Mouse (Mus musculus): ENCODE results near the gene Glipr2. TPM values are rescaled to one million over a fixed set of nuclear protein-coding genes. Genes with fewer than 3 reads are reported as not detected.
A peak's percentile ranks its signal among the peaks of the same experiment; 100 is the strongest.

Gene Glipr2
- polyA plus RNA-seq, 1 experiment from 2014 or later = 33.7 TPM

- WGBS = 32% methylated on average over 11 of the region's 11 CpGs
- Histone ChIP-seq H3K36me3 (no peaks in the 10 kb centered on the region), H3K9ac (replicated peaks) (peak overlapping the region; percentile 90), H3K4me2 (replicated peaks) (peak overlapping the region; percentile 99), H3K9me3 (no peaks in the 10 kb centered on the region), H3K4me1 (replicated peaks) (peaks cover 37% of the 10 kb centered on the region), H3K27me3 (0 out of 2 replicates have a peak, but pooled peaks cover 2% of the 10 kb centered on the region), H3K27ac (no peak overlapping the region), H3K4me3 (replicated peaks) (peak overlapping the region; percentile 76)
- ATAC-seq = no peak
Observed at GRCm38 (mm10) chr4:44013391-44014070, 56.3 kb downstream of the Glipr2 start.

- Histone ChIP-seq H3K9ac (replicated peaks) (no peak overlapping the region), H3K4me2 (replicated peaks) (no peak overlapping the region), H3K27ac (no peak overlapping the region), H3K9me3 (no peaks in the 10 kb centered on the region), H3K4me3 (replicated peaks) (no peak overlapping the region), H3K27me3 (peaks cover 27% of the 10 kb centered on the region), H3K4me1 (replicated peaks) (peaks cover 35% of the 10 kb centered on the region), H3K36me3 (peaks cover 24% of the 10 kb centered on the region)
- no peak for ATAC-seq
- 96% methylated on average over 4 of the region's 4 CpGs for WGBS
Observed at GRCm38 (mm10) chr4:44016071-44016470, 58.9 kb downstream of the Glipr2 start.

- H3K27ac ChIP-seq = no peak overlapping the region
- 96% methylated on average over 12 of the region's 12 CpGs for WGBS
- H3K27me3 ChIP-seq = peaks cover 34% of the 10 kb centered on the region
Observed at GRCm38 (mm10) chr4:44016791-44017190, 59.6 kb downstream of the Glipr2 start.

DNA sequence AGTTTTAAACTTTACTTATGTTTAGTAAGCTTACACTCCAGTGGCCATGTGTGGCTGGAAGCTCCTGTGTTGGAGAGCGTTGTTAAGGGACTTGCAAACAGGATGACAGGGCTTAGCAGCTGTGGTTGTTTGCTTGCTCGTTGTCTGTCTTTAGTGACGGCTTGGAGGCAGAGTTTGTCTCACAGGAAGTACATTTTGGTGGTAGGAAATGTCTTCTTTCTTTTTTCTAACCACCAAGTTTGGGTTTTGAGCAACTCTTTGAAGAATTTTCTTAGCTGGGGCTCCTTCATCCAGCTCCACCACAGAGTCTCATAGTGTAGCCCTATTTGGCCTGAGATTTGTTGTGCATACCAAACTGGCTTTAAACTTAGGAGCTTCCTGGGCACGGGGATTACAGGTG lies 65.1 kb downstream of the Glipr2 start:
- Histone ChIP-seq H3K9ac (replicated peaks) (no peak overlapping the region), H3K36me3 (peaks cover 87% of the 10 kb centered on the region)
- WGBS = 92% methylated on average over 4 of the region's 4 CpGs

More at GRCm38 (mm10) chr4:44016791-44017190, 59.6 kb downstream of the Glipr2 start:
- H3K36me3 ChIP-seq = peaks cover 32% of the 10 kb centered on the region
- no peak overlapping the region for H3K9ac ChIP-seq (replicated peaks)
- peaks cover 30% of the 10 kb centered on the region for H3K4me1 ChIP-seq (replicated peaks)
- ATAC-seq = no peak
- H3K4me3 ChIP-seq (replicated peaks) = no peak overlapping the region
- H3K4me2 ChIP-seq (replicated peaks) = no peak overlapping the region
- H3K9me3 ChIP-seq = no peaks in the 10 kb centered on the region

DNA sequence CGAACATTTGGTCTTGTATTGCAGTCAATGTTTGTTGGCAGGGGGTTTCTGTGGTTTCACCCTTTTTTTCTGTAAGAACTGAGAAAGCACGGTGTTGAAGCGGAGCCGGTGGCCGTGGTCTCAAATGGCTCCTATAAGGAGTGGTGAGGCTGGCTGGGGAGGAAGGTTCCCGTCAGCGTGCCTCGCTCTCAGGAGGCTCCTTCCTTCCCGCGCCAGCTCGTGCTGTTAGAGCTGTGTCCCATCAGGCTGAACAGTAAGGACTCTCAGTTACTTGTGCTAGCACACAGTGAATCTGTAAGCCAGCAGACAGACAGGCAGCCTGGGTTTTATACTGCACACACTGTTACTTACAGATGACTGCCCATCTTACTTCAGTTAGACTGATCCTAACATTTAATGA lies 65.6 kb downstream of the Glipr2 start:
- Histone ChIP-seq H3K27me3 (peaks cover 92% of the 10 kb centered on the region), H3K27ac (no peak overlapping the region), H3K4me3 (replicated peaks) (no peak overlapping the region), H3K9ac (replicated peaks) (no peak overlapping the region), H3K36me3 (peaks cover 91% of the 10 kb centered on the region), H3K4me2 (replicated peaks) (no peak overlapping the region), H3K4me1 (replicated peaks) (peaks cover 1% of the 10 kb centered on the region), H3K9me3 (no peaks in the 10 kb centered on the region)
- 93% methylated on average over 11 of the region's 11 CpGs for WGBS
- ATAC-seq = no peak

More for the DNA sequence above, 65.1 kb downstream of the Glipr2 start:
- no peaks in the 10 kb centered on the region for H3K4me1 ChIP-seq (replicated peaks)
- no peak overlapping the region for H3K4me2 ChIP-seq (replicated peaks)
- H3K4me3 ChIP-seq (replicated peaks) = no peak overlapping the region
- no peak overlapping the region for H3K27ac ChIP-seq
- ATAC-seq = no peak
- no peaks in the 10 kb centered on the region for H3K9me3 ChIP-seq
- peaks cover 88% of the 10 kb centered on the region for H3K27me3 ChIP-seq

DNA sequence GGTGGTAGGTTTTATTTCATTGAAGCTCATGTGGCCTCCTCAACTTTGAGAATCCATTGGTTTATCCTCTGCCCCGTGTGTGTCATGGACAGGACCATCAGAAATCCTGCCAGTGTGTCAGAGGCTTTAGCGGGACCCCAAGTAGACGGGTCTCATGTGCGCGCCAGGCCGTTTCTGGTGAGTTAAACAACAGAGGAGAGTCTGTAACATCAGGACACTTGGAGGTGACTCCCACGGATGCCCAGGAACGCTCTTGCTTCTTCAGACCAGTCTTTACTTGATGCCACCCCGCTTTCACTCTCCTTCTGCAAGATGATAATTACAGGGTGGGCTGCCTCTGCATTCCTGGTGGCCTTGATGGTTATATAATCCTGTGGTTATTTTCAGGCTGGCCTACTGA lies 66.5 kb downstream of the Glipr2 start:
- no peak overlapping the region for H3K4me3 ChIP-seq (replicated peaks)
- peaks cover 99% of the 10 kb centered on the region for H3K36me3 ChIP-seq
- H3K4me1 ChIP-seq (replicated peaks) = peaks cover 11% of the 10 kb centered on the region
- no peak overlapping the region for H3K27ac ChIP-seq
- H3K27me3 ChIP-seq = peaks cover 94% of the 10 kb centered on the region
- no peak overlapping the region for H3K9ac ChIP-seq (replicated peaks)
- ATAC-seq = no peak
- 97% methylated on average over 9 of the region's 9 CpGs for WGBS
- no peak overlapping the region for H3K4me2 ChIP-seq (replicated peaks)
- no peaks in the 10 kb centered on the region for H3K9me3 ChIP-seq

DNA sequence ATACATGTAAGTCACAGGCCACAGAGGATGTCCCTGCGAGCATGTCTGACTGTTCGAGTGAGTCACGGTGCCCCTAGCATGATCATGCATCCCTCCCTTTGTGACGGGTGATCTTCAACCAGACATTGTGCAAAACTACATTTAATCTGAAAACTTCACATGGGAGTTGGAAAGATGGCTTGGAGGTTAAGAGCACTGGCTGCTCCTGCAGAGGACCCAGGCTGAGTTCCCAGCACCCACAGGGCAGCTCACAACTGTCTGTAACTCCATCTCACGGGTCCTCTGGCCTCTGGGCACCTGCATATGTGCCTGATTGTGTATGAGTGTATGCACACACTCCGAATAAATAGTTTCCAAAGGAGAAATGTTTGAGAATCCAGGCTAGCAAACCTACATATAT lies 67.0 kb downstream of the Glipr2 start:
- H3K4me2 ChIP-seq (replicated peaks) = no peak overlapping the region
- H3K27me3 ChIP-seq = peaks cover 93% of the 10 kb centered on the region
- 97% methylated on average over 6 of the region's 6 CpGs for WGBS
- peaks cover 16% of the 10 kb centered on the region for H3K4me1 ChIP-seq (replicated peaks)
- H3K9ac ChIP-seq (replicated peaks) = no peak overlapping the region
- no peak overlapping the region for H3K4me3 ChIP-seq (replicated peaks)
- H3K9me3 ChIP-seq = no peaks in the 10 kb centered on the region
- ATAC-seq = no peak
- H3K27ac ChIP-seq = no peak overlapping the region
- H3K36me3 ChIP-seq = peaks cover 96% of the 10 kb centered on the region

DNA sequence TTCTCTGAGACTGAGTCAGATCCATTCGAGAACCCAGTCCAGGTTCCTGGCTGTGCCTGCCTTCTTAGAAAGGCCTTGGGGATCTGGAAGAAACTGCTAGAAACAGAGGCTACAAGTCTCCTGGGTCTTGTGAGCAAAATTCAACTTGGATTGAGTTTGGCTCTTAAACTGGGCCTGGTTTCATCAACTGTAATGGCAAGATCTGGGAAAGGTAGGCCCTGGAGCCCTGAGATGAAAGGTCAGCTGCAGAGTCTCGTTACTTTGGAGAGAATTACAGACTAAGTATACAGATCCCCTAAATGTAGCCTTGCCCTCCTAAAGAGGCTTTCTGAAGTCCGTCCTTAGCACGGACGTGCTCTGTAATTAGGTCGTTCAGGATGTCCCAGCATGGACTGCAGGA lies 68.4 kb downstream of the Glipr2 start:
- Histone ChIP-seq H3K4me1 (replicated peaks) (peaks cover 23% of the 10 kb centered on the region), H3K4me2 (replicated peaks) (no peak overlapping the region), H3K9me3 (no peaks in the 10 kb centered on the region), H3K4me3 (replicated peaks) (no peak overlapping the region), H3K27ac (no peak overlapping the region), H3K27me3 (peaks cover 93% of the 10 kb centered on the region), H3K36me3 (peaks cover 95% of the 10 kb centered on the region), H3K9ac (replicated peaks) (no peak overlapping the region)
- ATAC-seq = no peak
- WGBS = 90% methylated on average over 6 of the region's 6 CpGs

Other genes starting within 250 kb of the Glipr2 start
- 0.08 and 0.10 TPM in 2 replicates for gene Olfr71, start 247.1 kb upstream of the Glipr2 start, polyA plus RNA-seq (2015; fragmentation: Nextera tagmentation; extraction: Ambion mirVana)
- gene Hrct1, start 230.2 kb upstream of the Glipr2 start, polyA plus RNA-seq (2015; fragmentation: Nextera tagmentation; extraction: Ambion mirVana) = 0.13 and 0.35 TPM in 2 replicates
- 0.05 TPM in 1 of 2 replicates, not detected in the other for gene Spaar, start 227.4 kb upstream of the Glipr2 start, polyA plus RNA-seq (2015; fragmentation: Nextera tagmentation; extraction: Ambion mirVana)
- gene Olfr159, start 186.4 kb upstream of the Glipr2 start, polyA plus RNA-seq (2015; fragmentation: Nextera tagmentation; extraction: Ambion mirVana) = not detected in 2 replicates
- gene Olfr156, start 133.5 kb upstream of the Glipr2 start, polyA plus RNA-seq (2015; fragmentation: Nextera tagmentation; extraction: Ambion mirVana) = not detected in 2 replicates
- not detected in 2 replicates for gene Olfr157, start 117.2 kb upstream of the Glipr2 start, polyA plus RNA-seq (2015; fragmentation: Nextera tagmentation; extraction: Ambion mirVana)
- not detected in 2 replicates for gene Olfr155, start 105.8 kb upstream of the Glipr2 start, polyA plus RNA-seq (2015; fragmentation: Nextera tagmentation; extraction: Ambion mirVana)
- gene Reck, start 81.9 kb upstream of the Glipr2 start, polyA plus RNA-seq (2015; fragmentation: Nextera tagmentation; extraction: Ambion mirVana) = 6.0 TPM in 2 replicates
- gene Ccin, start 26.1 kb downstream of the Glipr2 start, polyA plus RNA-seq (2015; fragmentation: Nextera tagmentation; extraction: Ambion mirVana) = not detected in 2 replicates
- gene Clta, start 47.1 kb downstream of the Glipr2 start, polyA plus RNA-seq (2015; fragmentation: Nextera tagmentation; extraction: Ambion mirVana) = 275 TPM in 2 replicates
- gene Gne, start 126.8 kb downstream of the Glipr2 start, polyA plus RNA-seq (2015; fragmentation: Nextera tagmentation; extraction: Ambion mirVana) = 20.4 and 21.3 TPM in 2 replicates